Mouse (Mus musculus): ENCODE measurements around the gene Eif5.

DNA sequence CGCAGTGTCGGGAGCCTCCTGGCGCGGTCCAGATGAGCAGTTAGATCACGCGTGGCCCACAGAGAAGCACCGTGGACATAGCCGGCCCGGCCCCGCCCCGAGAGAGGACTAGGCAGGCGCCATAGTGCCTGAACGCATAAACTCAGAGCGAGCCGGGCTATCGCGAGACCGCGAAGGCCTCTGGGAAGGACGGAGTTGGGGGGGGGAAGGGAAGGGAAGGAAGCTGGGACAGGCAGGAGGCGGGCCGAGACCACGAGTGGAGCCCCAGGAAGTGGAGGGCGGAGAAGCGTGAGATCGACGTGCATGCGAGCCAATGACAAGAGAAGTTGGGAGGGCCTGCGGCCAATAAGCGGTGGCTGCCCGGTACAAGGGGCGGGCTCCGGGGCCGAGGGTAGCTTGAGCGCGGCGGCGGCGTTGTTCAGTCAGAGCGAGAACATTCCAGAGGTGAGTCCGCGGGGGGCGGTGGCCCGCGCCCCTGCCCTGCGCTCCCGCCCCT is at the start of gene Eif5:
- TF ChIP-seq POLR2A (IDR thresholded peaks at IDR 0.05; ENCODE audit: control insufficient read depth in 1 of 2, insufficient read depth in 1 of 2, low read depth in 1 of 2, low read length in 2 of 2, poor library complexity in 1 of 2): peak; percentile 84 to 97
- TF ChIP-seq ZC3H11A (IDR thresholded peaks at IDR 0.05; ENCODE audit: low read depth, low read length): no peak
- no peak for TF ChIP-seq CTCF (IDR thresholded peaks at IDR 0.05 in 2 of 3, conservative IDR thresholded peaks at IDR 0.05 in 1 of 3; ENCODE audit: control insufficient read depth in 1 of 3, insufficient read depth in 1 of 3, low read depth in 2 of 3, low read length in 3 of 3, poor library complexity in 1 of 3, severe bottlenecking in 1 of 3)
- no peak; a peak in 1 of 4 replicates for TF ChIP-seq EP300 (IDR thresholded peaks at IDR 0.05; ENCODE audit: low read depth in 1 of 2, low read length in 2 of 2)
- TF ChIP-seq UBTF (IDR thresholded peaks at IDR 0.05; ENCODE audit: borderline replicate concordance, insufficient read depth, low read depth, low read length): no peak
- peak; percentile 79 for TF ChIP-seq TCF12 (IDR thresholded peaks at IDR 0.05; ENCODE audit: low read depth, low read length)
- no peak for TF ChIP-seq ZNF384 (IDR thresholded peaks at IDR 0.05; ENCODE audit: low read depth, low read length)
- peak; percentile 95 for TF ChIP-seq HCFC1 (IDR thresholded peaks at IDR 0.05; ENCODE audit: low read depth, low read length)
- TF ChIP-seq NRF1 (IDR thresholded peaks at IDR 0.05; ENCODE audit: insufficient read depth, low read depth, low read length, poor library complexity, severe bottlenecking): peak; percentile 54; the same call in 1 of the 2 replicates
- TF ChIP-seq GATA1 (IDR thresholded peaks at IDR 0.05; ENCODE audit: low read depth, low read length): no peak
- TF ChIP-seq CHD2 (IDR thresholded peaks at IDR 0.05; ENCODE audit: low read length): peak; percentile 99
- peak; percentile 58; the same call in 1 of the 2 replicates for TF ChIP-seq POLR2AphosphoS2 (IDR thresholded peaks at IDR 0.05; ENCODE audit: low read length)
- peak; percentile 28 for TF ChIP-seq USF1 (IDR thresholded peaks at IDR 0.05; ENCODE audit: low read depth, low read length)
